Mouse (Mus musculus) central nervous system, embryonic 11.5 days (tissue): ENCODE data around the gene Gm3776. TPM values are rescaled to one million over a fixed set of nuclear protein-coding genes. Genes with fewer than 3 reads are reported as not detected.

Experiments
- polyA plus RNA-seq: library from polyadenylated mRNA; depleted of rRNA; stranded (reverse); fragments of >200 nt; gene quantifications from 2 replicates; pipeline ENCODE4 v1.2.3, GENCODE M21; 2012; rRNA removed

Gm3776 gene
- polyA plus RNA-seq = not detected in 2 replicates

GRCm38 (mm10) chr9:78256914-78257313 lies at the start of gene Gm3776:
Gene Gm3776, plus strand, starts transcription at chr9:78257129.

GRCm38 (mm10) chr9:78230461-78230860 lies 26.5 kb upstream of the Gm3776 start, which contains the start of gene Gsta1:
Gene Gsta1, plus strand, starts transcription at chr9:78230656.

GRCm38 (mm10) chr9:78289723-78290122 lies 32.8 kb downstream of the Gm3776 start, which contains the start of gene Gm10639:
Gene Gm10639, plus strand, starts transcription at chr9:78289923.

GRCm38 (mm10) chr9:78314696-78315095 lies 57.8 kb downstream of the Gm3776 start, which contains the start of gene Omt2a:
Gene Omt2a, minus strand, starts transcription at chr9:78314796.

Other genes with a start within 250 kb of the Gm3776 start
- gene Gcm1, start 205.2 kb upstream of the Gm3776 start, polyA plus RNA-seq = 0.04 and 0.13 TPM in 2 replicates
- 30.4 and 38.4 TPM in 2 replicates for gene Fbxo9, start 148.1 kb upstream of the Gm3776 start, polyA plus RNA-seq
- 20.0 and 29.5 TPM in 2 replicates for gene Ick, start 147.9 kb upstream of the Gm3776 start, polyA plus RNA-seq
- 54.2 and 59.9 TPM in 2 replicates for gene Gsta4, start 74.4 kb upstream of the Gm3776 start, polyA plus RNA-seq
- gene Gsta1, start 26.5 kb upstream of the Gm3776 start, polyA plus RNA-seq = not detected in 2 replicates
- not detected in 2 replicates for gene Gm10639, start 32.8 kb downstream of the Gm3776 start, polyA plus RNA-seq
- gene Omt2a, start 57.7 kb downstream of the Gm3776 start, polyA plus RNA-seq = not detected in 2 replicates
- not detected in 2 replicates for gene Omt2b, start 70.5 kb downstream of the Gm3776 start, polyA plus RNA-seq
- gene Gsta2, start 98.7 kb downstream of the Gm3776 start, polyA plus RNA-seq = not detected in 2 replicates
- 0.48 and 2.1 TPM in 2 replicates for gene Dppa5a, start 111.0 kb downstream of the Gm3776 start, polyA plus RNA-seq
- 1.8 and 2.7 TPM in 2 replicates for gene Ooep, start 121.6 kb downstream of the Gm3776 start, polyA plus RNA-seq
- 0.37 and 0.42 TPM in 2 replicates for gene Ddx43, start 138.6 kb downstream of the Gm3776 start, polyA plus RNA-seq
- 0.56 and 0.96 TPM in 2 replicates for gene Cgas, start 186.1 kb downstream of the Gm3776 start, polyA plus RNA-seq
- gene Mto1, start 191.1 kb downstream of the Gm3776 start, polyA plus RNA-seq = 15.9 and 21.2 TPM in 2 replicates
- gene Gm17324, start 191.7 kb downstream of the Gm3776 start, polyA plus RNA-seq = 0.06 and 0.08 TPM in 2 replicates
- 10,218 and 10,405 TPM in 2 replicates for gene Eef1a1, start 232.0 kb downstream of the Gm3776 start, polyA plus RNA-seq